Mouse (Mus musculus): ENCODE data around the gene Mob3b. TPM values are rescaled to one million over a fixed set of nuclear protein-coding genes. Genes with fewer than 3 reads are reported as not detected.

Mob3b gene
- polyA plus RNA-seq, 2 experiments from 2014 or later, result 2.9 to 5.0 TPM

- ATAC-seq, result no peak
These were observed 153.5 kb downstream of the Mob3b start for GRCm38 (mm10) chr4:35003550-35004326.

GRCm38 (mm10) chr4:34996616-34997015 is 160.7 kb downstream of the Mob3b start:
- no peak for ATAC-seq

GRCm38 (mm10) chr4:34993639-34993975 is 163.7 kb downstream of the Mob3b start:
- ATAC-seq, result no peak

GRCm38 (mm10) chr4:34992866-34993638 is 164.2 kb downstream of the Mob3b start:
- ATAC-seq, result no peak

- ATAC-seq, result no peak
These were observed 165.1 kb downstream of the Mob3b start for GRCm38 (mm10) chr4:34991891-34992865.

GRCm38 (mm10) chr4:34991116-34991515 is 166.2 kb downstream of the Mob3b start:
- ATAC-seq, result no peak

- no peak for ATAC-seq
These were observed 166.6 kb downstream of the Mob3b start for GRCm38 (mm10) chr4:34990659-34991058.

- no peak for ATAC-seq
These were observed 169.7 kb downstream of the Mob3b start for GRCm38 (mm10) chr4:34987568-34987967.

- ATAC-seq, result no peak
These were observed 170.2 kb downstream of the Mob3b start for GRCm38 (mm10) chr4:34987109-34987508.

GRCm38 (mm10) chr4:34986647-34987046 is 170.6 kb downstream of the Mob3b start:
- ATAC-seq, result no peak

GRCm38 (mm10) chr4:34984377-34984776 is 172.9 kb downstream of the Mob3b start:
- ATAC-seq, result no peak

GRCm38 (mm10) chr4:34983511-34983910 is 173.8 kb downstream of the Mob3b start:
- ATAC-seq, result no peak

GRCm38 (mm10) chr4:34981301-34982172 is 175.7 kb downstream of the Mob3b start:
- ATAC-seq, result no peak

- no peak for ATAC-seq
These were observed 176.7 kb downstream of the Mob3b start for GRCm38 (mm10) chr4:34980461-34981039.

GRCm38 (mm10) chr4:34976916-34977702 is 180.2 kb downstream of the Mob3b start:
- ATAC-seq, result no peak

GRCm38 (mm10) chr4:34976331-34976778 is 180.9 kb downstream of the Mob3b start:
- no peak for ATAC-seq

GRCm38 (mm10) chr4:34974795-34975194 is 182.5 kb downstream of the Mob3b start:
- ATAC-seq, result no peak

GRCm38 (mm10) chr4:34967541-34967940 is 189.7 kb downstream of the Mob3b start:
- ATAC-seq, result no peak

- no peak for ATAC-seq
These were observed 190.8 kb downstream of the Mob3b start for GRCm38 (mm10) chr4:34966336-34966957.

GRCm38 (mm10) chr4:34964906-34965305 is 192.4 kb downstream of the Mob3b start:
- ATAC-seq, result no peak

Data from activated CD4-positive, CD25-positive, alpha-beta regulatory T cell, adult 4 months (primary cell).